Mouse (Mus musculus): ENCODE data around the gene Mob3a. TPM values are rescaled to one million over a fixed set of nuclear protein-coding genes. Genes with fewer than 3 reads are reported as not detected.

Mob3a gene
- polyA plus RNA-seq, 1 experiment from 2014 or later: 59.4 TPM

DNA sequence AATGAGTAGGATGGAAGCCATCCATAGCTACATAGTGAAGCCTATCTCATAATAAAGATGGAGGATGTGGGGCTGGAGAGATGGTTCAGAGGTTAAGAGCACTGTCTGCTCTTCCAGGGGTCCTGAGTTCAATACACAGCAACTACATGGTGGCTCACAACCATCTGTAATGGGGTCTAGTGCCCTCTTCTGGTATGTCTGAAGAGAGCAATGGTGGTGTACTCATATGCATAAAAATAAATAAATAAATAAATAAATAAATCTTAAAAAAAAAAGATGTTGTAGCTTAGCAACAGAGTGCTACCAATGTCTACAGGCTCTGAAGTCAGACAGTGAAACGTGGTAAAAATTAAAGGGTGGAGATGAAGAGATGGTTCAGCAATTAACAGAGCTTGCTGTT is 36.9 kb upstream of the Mob3a start:
- Histone ChIP-seq H3K4me1 (replicated peaks; ENCODE audit: control insufficient read depth, insufficient read depth, low read length) (peaks cover 43% of the 10 kb centered on the region), H3K36me3 (ENCODE audit: control insufficient read depth, insufficient read depth) (no peaks in the 10 kb centered on the region), H3K9ac (replicated peaks; ENCODE audit: low read depth, low read length) (no peak overlapping the region), H3K4me2 (ENCODE audit: low read length) (no peak overlapping the region), H3K9me3 (ENCODE audit: control insufficient read depth, low read length) (no peaks in the 10 kb centered on the region), H3K4me3 (replicated peaks; ENCODE audit: low read length) (no peak overlapping the region), H3K27ac (ENCODE audit: low read length) (no peak overlapping the region), H3K27me3 (replicated peaks; ENCODE audit: control insufficient read depth, insufficient read depth, low read length) (no peaks in the 10 kb centered on the region)
- WGBS: 57% methylated on average over 1 of the region's 1 CpGs
- ATAC-seq: no peak

DNA sequence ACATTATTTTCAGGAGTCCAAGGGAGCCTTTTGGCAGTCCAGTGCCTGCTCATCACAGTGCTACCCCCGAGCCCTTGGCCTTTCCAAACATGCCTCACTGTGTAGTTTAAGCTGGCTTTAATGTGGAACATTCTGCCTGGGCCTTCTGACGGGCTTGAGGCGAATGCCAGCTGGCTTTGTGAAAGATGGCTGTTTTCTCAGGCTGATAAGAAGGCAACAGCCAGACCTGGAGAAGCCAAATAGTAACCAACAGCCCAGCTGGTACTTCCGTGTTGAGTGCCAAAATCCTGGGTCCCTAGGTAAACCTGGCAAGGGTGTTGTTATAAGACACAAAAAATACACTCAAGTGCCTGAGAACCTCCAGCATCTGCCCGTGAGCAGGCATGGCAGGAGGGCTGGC is 35.0 kb upstream of the Mob3a start:
- no peak overlapping the region for H3K4me2 ChIP-seq (ENCODE audit: low read length)

DNA sequence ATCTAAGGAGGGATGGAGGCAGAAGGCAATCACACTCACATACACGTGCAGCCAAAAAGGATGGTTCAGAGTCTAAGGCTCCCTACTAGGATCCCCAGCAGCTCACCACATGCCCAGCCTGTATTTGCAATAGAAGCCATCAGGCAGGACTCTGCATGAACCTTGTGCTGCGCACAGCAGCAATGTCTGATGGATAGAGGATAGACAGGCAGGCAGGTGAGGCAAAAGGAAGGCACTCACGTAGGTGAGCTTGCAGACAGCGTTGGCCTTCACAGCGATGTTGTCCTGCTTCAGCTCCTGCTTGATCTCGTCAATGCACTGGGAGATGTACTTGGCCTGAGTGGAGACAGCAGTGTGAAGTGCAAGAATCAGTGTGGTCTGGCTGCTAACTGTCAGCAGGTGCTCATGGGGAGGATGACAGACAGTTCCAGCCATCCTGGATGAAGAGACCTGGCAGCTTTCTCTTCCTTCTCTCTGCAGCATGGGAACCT is 30.9 kb upstream of the Mob3a start:
- Histone ChIP-seq H3K9me3 (ENCODE audit: control insufficient read depth, low read length) (no peaks in the 10 kb centered on the region), H3K9ac (replicated peaks; ENCODE audit: low read depth, low read length) (no peak overlapping the region), H3K4me3 (replicated peaks; ENCODE audit: low read length) (no peak overlapping the region), H3K4me1 (replicated peaks; ENCODE audit: control insufficient read depth, insufficient read depth, low read length) (peaks cover 14% of the 10 kb centered on the region), H3K27me3 (replicated peaks; ENCODE audit: control insufficient read depth, insufficient read depth, low read length) (no peaks in the 10 kb centered on the region), H3K27ac (ENCODE audit: low read length) (no peak overlapping the region), H3K4me2 (ENCODE audit: low read length) (no peak overlapping the region), H3K36me3 (ENCODE audit: control insufficient read depth, insufficient read depth) (peaks cover 25% of the 10 kb centered on the region)
- 91% methylated on average over 6 of the region's 6 CpGs for WGBS
- ATAC-seq: no peak

More for the DNA sequence above, 35.0 kb upstream of the Mob3a start:
- no peak for ATAC-seq
- peak overlapping the region; percentile 45 for H3K27ac ChIP-seq (ENCODE audit: low read length)
- peaks cover 41% of the 10 kb centered on the region for H3K4me1 ChIP-seq (replicated peaks; ENCODE audit: control insufficient read depth, insufficient read depth, low read length)
- no peaks in the 10 kb centered on the region for H3K9me3 ChIP-seq (ENCODE audit: control insufficient read depth, low read length)
- H3K36me3 ChIP-seq (ENCODE audit: control insufficient read depth, insufficient read depth): no peaks in the 10 kb centered on the region; the same call in none of the 2 replicates
- H3K9ac ChIP-seq (replicated peaks; ENCODE audit: low read depth, low read length): no peak overlapping the region
- 51% methylated on average over 5 of the region's 5 CpGs for WGBS
- H3K4me3 ChIP-seq (replicated peaks; ENCODE audit: low read length): no peak overlapping the region
- no peaks in the 10 kb centered on the region for H3K27me3 ChIP-seq (replicated peaks; ENCODE audit: control insufficient read depth, insufficient read depth, low read length)

DNA sequence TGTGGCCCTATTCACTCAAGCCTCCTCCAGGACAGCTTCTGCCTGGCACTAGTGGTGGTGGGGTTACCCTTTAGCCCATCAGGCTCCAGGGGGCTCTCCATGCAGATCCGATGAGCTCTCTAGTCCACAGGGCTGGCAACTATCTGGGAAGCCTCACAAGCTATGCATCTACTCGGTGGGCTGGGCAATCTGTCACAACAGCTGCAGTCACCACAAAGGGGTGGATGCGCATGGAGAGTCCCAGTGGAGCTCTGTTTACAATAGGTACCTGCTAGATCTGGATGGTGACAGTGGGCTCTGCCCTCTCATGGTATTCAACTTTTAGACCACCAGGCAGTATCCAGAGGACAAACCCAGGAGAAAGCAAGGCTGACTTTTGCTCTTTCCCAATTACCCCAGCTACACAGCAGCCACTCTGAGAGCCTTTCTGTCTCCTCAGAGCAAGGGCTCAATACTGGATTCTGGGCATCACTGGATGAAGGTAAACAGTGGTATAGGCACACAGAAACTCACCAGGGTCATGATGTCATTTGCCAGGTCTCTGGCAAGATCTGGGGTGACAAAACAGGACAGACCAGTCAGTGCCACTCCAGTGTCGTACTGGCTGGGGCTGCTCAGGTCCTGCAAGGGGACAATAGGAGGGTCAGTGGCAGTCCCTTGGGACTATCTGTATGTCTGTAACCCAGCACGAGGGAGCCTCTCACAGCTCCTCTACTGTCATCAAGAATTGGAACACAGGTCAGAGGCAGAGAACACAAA is 25.8 kb upstream of the Mob3a start:
- H3K27ac ChIP-seq (ENCODE audit: low read length): no peak overlapping the region
- H3K4me3 ChIP-seq (replicated peaks; ENCODE audit: low read length): no peak overlapping the region

DNA sequence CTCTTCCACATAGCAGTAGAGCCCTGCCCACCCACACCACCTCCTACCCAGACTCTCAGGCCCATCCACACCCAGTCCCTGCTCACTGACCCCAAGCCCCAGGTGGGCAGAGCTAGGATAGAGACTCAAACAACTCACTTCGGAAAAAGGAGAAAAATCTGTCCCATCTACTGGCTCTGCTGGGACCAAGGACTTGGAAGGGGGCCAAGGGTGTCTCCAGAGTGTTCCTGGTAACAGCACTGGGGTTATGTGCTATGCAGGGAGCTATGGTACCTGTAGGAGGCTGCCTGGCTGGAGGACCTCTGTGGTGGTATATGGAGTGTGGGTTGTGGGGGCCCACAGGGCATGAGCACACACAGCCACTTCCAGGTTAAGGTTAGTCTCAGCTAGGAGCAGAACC is 15.5 kb upstream of the Mob3a start:
- no peak overlapping the region for H3K4me2 ChIP-seq (ENCODE audit: low read length)
- H3K4me3 ChIP-seq (replicated peaks; ENCODE audit: low read length): no peak overlapping the region
- no peak overlapping the region for H3K27ac ChIP-seq (ENCODE audit: low read length)
- no peaks in the 10 kb centered on the region for H3K27me3 ChIP-seq (replicated peaks; ENCODE audit: control insufficient read depth, insufficient read depth, low read length)
- peaks cover 71% of the 10 kb centered on the region for H3K36me3 ChIP-seq (ENCODE audit: control insufficient read depth, insufficient read depth)
- no peak overlapping the region for H3K9ac ChIP-seq (replicated peaks; ENCODE audit: low read depth, low read length)
- no peaks in the 10 kb centered on the region for H3K4me1 ChIP-seq (replicated peaks; ENCODE audit: control insufficient read depth, insufficient read depth, low read length)
- no peak for ATAC-seq
- 90% methylated on average over 1 of the region's 1 CpGs for WGBS
- H3K9me3 ChIP-seq (ENCODE audit: control insufficient read depth, low read length): no peaks in the 10 kb centered on the region

More for the DNA sequence above, 25.8 kb upstream of the Mob3a start:
- H3K4me2 ChIP-seq (ENCODE audit: low read length): no peak overlapping the region
- H3K27me3 ChIP-seq (replicated peaks; ENCODE audit: control insufficient read depth, insufficient read depth, low read length): no peaks in the 10 kb centered on the region
- peaks cover 38% of the 10 kb centered on the region for H3K36me3 ChIP-seq (ENCODE audit: control insufficient read depth, insufficient read depth)
- H3K9me3 ChIP-seq (ENCODE audit: control insufficient read depth, low read length): no peaks in the 10 kb centered on the region
- no peak overlapping the region for H3K9ac ChIP-seq (replicated peaks; ENCODE audit: low read depth, low read length)
- H3K4me1 ChIP-seq (replicated peaks; ENCODE audit: control insufficient read depth, insufficient read depth, low read length): no peaks in the 10 kb centered on the region
- no peak for ATAC-seq
- WGBS: 95% methylated on average over 5 of the region's 5 CpGs

DNA sequence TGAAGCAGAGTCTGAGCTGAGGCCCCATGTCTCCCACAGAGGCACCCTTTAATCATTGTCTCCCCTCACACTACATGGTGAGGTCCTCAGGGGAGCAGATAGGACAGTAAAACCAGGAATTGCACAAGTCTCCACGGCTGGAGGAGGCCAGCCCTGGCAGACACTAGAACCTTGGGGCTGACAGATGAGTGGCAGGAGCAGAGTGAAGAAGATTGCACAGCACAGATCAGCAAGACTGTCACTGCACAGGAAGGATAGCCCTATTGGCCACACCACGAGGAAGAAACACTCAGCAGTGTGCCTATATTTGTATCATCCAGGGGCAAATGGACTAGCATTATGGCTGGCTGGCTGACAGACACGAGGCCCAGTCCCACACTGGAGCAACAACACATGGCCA is 9.1 kb upstream of the Mob3a start:
- WGBS: 91% methylated on average over 3 of the region's 3 CpGs
- Histone ChIP-seq H3K4me2 (ENCODE audit: low read length) (no peak overlapping the region), H3K4me3 (replicated peaks; ENCODE audit: low read length) (no peak overlapping the region), H3K36me3 (ENCODE audit: control insufficient read depth, insufficient read depth) (peaks cover 60% of the 10 kb centered on the region), H3K27ac (ENCODE audit: low read length) (no peak overlapping the region), H3K4me1 (replicated peaks; ENCODE audit: control insufficient read depth, insufficient read depth, low read length) (no peaks in the 10 kb centered on the region), H3K9me3 (ENCODE audit: control insufficient read depth, low read length) (no peaks in the 10 kb centered on the region), H3K9ac (replicated peaks; ENCODE audit: low read depth, low read length) (no peak overlapping the region), H3K27me3 (replicated peaks; ENCODE audit: control insufficient read depth, insufficient read depth, low read length) (no peaks in the 10 kb centered on the region)
- no peak for ATAC-seq

DNA sequence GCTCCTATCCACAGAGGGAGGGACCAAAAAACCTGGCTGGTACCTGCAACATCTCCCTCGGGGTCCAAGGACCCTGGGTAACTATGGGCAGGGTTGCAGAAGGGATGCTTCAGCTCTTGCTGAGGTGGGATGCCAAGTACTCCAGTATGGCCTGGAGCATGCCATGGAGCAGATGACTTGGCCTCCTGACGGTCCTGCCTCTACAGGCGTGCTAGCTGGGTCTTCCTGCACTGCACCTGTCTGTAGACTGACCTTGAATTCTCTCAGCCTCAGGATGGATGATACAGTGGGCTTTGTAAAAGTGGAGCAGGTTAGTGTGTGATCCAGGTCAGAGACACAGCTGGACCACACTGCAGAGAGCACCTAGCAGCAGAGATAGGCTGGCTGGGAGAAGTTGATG is 3.7 kb upstream of the Mob3a start:
- no peak for ATAC-seq
- Histone ChIP-seq H3K4me3 (replicated peaks; ENCODE audit: low read length) (no peak overlapping the region), H3K36me3 (ENCODE audit: control insufficient read depth, insufficient read depth) (peaks cover 32% of the 10 kb centered on the region), H3K4me1 (replicated peaks; ENCODE audit: control insufficient read depth, insufficient read depth, low read length) (peaks cover 19% of the 10 kb centered on the region), H3K4me2 (ENCODE audit: low read length) (no peak overlapping the region), H3K27ac (ENCODE audit: low read length) (no peak overlapping the region), H3K9me3 (ENCODE audit: control insufficient read depth, low read length) (no peaks in the 10 kb centered on the region), H3K27me3 (replicated peaks; ENCODE audit: control insufficient read depth, insufficient read depth, low read length) (no peaks in the 10 kb centered on the region), H3K9ac (replicated peaks; ENCODE audit: low read depth, low read length) (no peak overlapping the region)
- 79% methylated on average over 3 of the region's 3 CpGs for WGBS

DNA sequence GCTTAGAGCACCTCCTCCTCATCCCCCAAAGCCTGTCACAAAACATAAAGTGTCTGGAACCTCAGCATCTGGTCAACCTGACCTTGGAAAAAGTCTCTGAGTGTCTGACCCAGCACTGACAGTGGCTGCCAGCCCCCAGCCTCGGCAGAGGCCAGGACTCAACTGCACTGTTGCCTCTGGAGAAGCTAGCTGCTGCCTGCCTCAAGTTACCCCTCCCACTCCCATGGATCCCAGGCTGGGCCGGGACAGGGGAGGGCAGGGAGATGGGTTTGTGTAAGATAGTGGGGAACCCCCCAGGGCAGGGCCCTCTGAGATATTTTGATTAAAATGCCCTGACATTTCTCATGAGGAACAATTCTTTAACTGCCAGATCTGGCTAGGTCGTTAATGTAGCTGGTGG is 3.3 kb upstream of the Mob3a start:
- Histone ChIP-seq H3K4me1 (replicated peaks; ENCODE audit: control insufficient read depth, insufficient read depth, low read length) (peaks cover 23% of the 10 kb centered on the region), H3K4me2 (ENCODE audit: low read length) (no peak overlapping the region), H3K9me3 (ENCODE audit: control insufficient read depth, low read length) (no peaks in the 10 kb centered on the region), H3K9ac (replicated peaks; ENCODE audit: low read depth, low read length) (0 out of 2 replicates have a peak overlapping the region, but pooled peaks have one; percentile 11), H3K4me3 (replicated peaks; ENCODE audit: low read length) (no peak overlapping the region), H3K27ac (ENCODE audit: low read length) (no peak overlapping the region), H3K36me3 (ENCODE audit: control insufficient read depth, insufficient read depth) (peaks cover 28% of the 10 kb centered on the region), H3K27me3 (replicated peaks; ENCODE audit: control insufficient read depth, insufficient read depth, low read length) (no peaks in the 10 kb centered on the region)
- no peak for ATAC-seq
- 71% methylated on average over 3 of the region's 3 CpGs for WGBS

DNA sequence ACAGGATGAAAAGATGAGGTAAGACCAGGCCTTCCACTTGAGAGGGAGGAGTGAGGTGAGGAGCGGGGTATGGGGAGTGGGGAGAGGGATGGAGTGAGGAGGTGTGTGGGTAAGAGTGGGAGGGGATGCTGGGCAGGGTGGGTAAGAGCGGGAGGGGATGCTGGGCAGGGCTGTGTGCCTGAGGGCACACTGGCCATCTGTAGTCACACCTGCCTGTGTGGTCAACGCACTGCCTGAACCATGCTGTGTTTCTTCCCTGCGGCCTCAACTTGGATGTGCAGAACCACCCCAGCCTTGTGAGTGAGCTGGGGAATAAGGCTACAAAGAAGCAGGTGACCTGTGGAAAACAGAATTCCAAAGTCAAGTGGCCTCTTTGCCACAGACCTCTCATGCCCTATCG is 2.6 kb upstream of the Mob3a start:
- Histone ChIP-seq H3K4me2 (ENCODE audit: low read length) (no peak overlapping the region), H3K27ac (ENCODE audit: low read length) (no peak overlapping the region), H3K4me3 (replicated peaks; ENCODE audit: low read length) (no peak overlapping the region), H3K27me3 (replicated peaks; ENCODE audit: control insufficient read depth, insufficient read depth, low read length) (no peaks in the 10 kb centered on the region), H3K9ac (replicated peaks; ENCODE audit: low read depth, low read length) (no peak overlapping the region), H3K4me1 (replicated peaks; ENCODE audit: control insufficient read depth, insufficient read depth, low read length) (peaks cover 29% of the 10 kb centered on the region), H3K9me3 (ENCODE audit: control insufficient read depth, low read length) (no peaks in the 10 kb centered on the region), H3K36me3 (ENCODE audit: control insufficient read depth, insufficient read depth) (peaks cover 22% of the 10 kb centered on the region)
- 92% methylated on average over 5 of the region's 5 CpGs for WGBS
- ATAC-seq: no peak

Measured in forebrain, embryonic 16.5 days (tissue).